In genomic region chr12:112435295-112436110, GRCm38 (mm10) we compare ENCODE assay signal across 9 mouse cellular contexts. TPM values are rescaled to one million over a fixed set of nuclear protein-coding genes. Genes with fewer than 3 reads are reported as not detected.
DNase-seq lines count a peak whose midpoint lies in the region; ATAC-seq and TF ChIP-seq lines count a peak whose summit lies in the region.
"Had no signal": no experiment of that assay in that cellular context is flagged by ENCODE, and none has a peak within 500 bp of the region (broad histone marks: within the 10 kb centered on the region; RNA-seq: fewer than 3 reads in every experiment).

No protein-coding gene starts in this region.

- H3K9ac ChIP-seq in heart, embryonic 12.5 days, result no peak overlapping the region
- no peak overlapping the region for H3K9ac ChIP-seq in hindbrain, embryonic 11.5 days (ENCODE audit: low read depth, low read length)
- 0 out of 2 replicates have a peak overlapping the region, but pooled peaks have one; percentile 36 for H3K9ac ChIP-seq in midbrain, postnatal 0 days (replicated peaks; ENCODE audit: low read length, poor library complexity, severe bottlenecking)

- intact Hi-C loops in heart, postnatal 25 days (cut with DNase I), result no loop called here

- no peak overlapping the region for H3K4me3 ChIP-seq in heart, embryonic 12.5 days
- no peak overlapping the region for H3K4me3 ChIP-seq in hindbrain, embryonic 11.5 days (ENCODE audit: low read depth, low read length)
- H3K4me3 ChIP-seq in midbrain, postnatal 0 days (ENCODE audit: low read depth, low read length), result no peak overlapping the region

- no peak for ATAC-seq in heart, embryonic 12.5 days (ENCODE audit: insufficient number of reproducible peaks, low FRiP score)
- ATAC-seq in hindbrain, embryonic 11.5 days (ENCODE audit: low FRiP score), result 0 out of 2 replicates have a peak, but pooled peaks have one; percentile 34
- 0 out of 2 replicates have a peak, but pooled peaks have one; percentile 4 for ATAC-seq in midbrain, postnatal 0 days (ENCODE audit: low FRiP score)

- 69% methylated on average over 21 of the region's 21 CpGs for WGBS in heart, embryonic 12.5 days
- 52% methylated on average over 21 of the region's 21 CpGs for WGBS in hindbrain, embryonic 11.5 days
- WGBS in midbrain, postnatal 0 days, result 51% methylated on average over 21 of the region's 21 CpGs

- H3K9me3 ChIP-seq in heart, embryonic 12.5 days (replicated peaks), result no peaks in the 10 kb centered on the region
- no peaks in the 10 kb centered on the region for H3K9me3 ChIP-seq in hindbrain, embryonic 11.5 days (ENCODE audit: control insufficient read depth, low read length)
- H3K9me3 ChIP-seq in midbrain, postnatal 0 days (ENCODE audit: low read length), result no peaks in the 10 kb centered on the region

- H3K27ac ChIP-seq in heart, embryonic 12.5 days (ENCODE audit: poor library complexity, severe bottlenecking), result no peak overlapping the region
- H3K27ac ChIP-seq in hindbrain, embryonic 11.5 days (ENCODE audit: low read depth, low read length), result peak overlapping the region; percentile 42
- H3K27ac ChIP-seq in midbrain, postnatal 0 days (ENCODE audit: low read depth, low read length), result no peak overlapping the region

- H3K4me2 ChIP-seq in heart, embryonic 12.5 days, result no peak overlapping the region
- H3K4me2 ChIP-seq in hindbrain, embryonic 11.5 days (replicated peaks; ENCODE audit: low read depth, low read length), result no peak overlapping the region
- H3K4me2 ChIP-seq in midbrain, postnatal 0 days (ENCODE audit: low read depth, low read length, poor library complexity, severe bottlenecking), result no peak overlapping the region

- TF ChIP-seq CTCF in midbrain, postnatal 0 days (IDR thresholded peaks at IDR 0.05), result no peak

- H3K4me1 ChIP-seq in heart, embryonic 12.5 days (replicated peaks), result peaks cover 5% of the 10 kb centered on the region; the same call in 1 of the 2 replicates
- H3K4me1 ChIP-seq in hindbrain, embryonic 11.5 days (replicated peaks; ENCODE audit: control insufficient read depth, insufficient read depth, low read length), result peaks cover 6% of the 10 kb centered on the region; the same call in 1 of the 2 replicates
- peaks cover 9% of the 10 kb centered on the region; the same call in 1 of the 2 replicates for H3K4me1 ChIP-seq in midbrain, postnatal 0 days (ENCODE audit: insufficient read depth, low read length)

- DNase-seq in heart, postnatal 25 days (ENCODE audit: low spot score), result peak; percentile 16
- DNase-seq in cerebellum, postnatal 10 days, result peak; percentile 90 to 95
- DNase-seq in hindbrain, embryonic 11.5 days (ENCODE audit: low spot score), result peak; percentile 30
- DNase-seq in midbrain, postnatal 0 days (ENCODE audit: low spot score), result peak; percentile 73
- no peak for DNase-seq in spleen, postnatal 36 days (ENCODE audit: low spot score in 2 of 2)
- DNase-seq in urinary bladder, adult 18-20 months (ENCODE audit: low spot score in 2 of 2), result no peak
- DNase-seq in kidney, adult 18-20 months, result no peak

- H3K36me3 ChIP-seq in heart, embryonic 12.5 days, result no peaks in the 10 kb centered on the region
- no peaks in the 10 kb centered on the region for H3K36me3 ChIP-seq in hindbrain, embryonic 11.5 days (ENCODE audit: control insufficient read depth, insufficient read depth, low read length)
- H3K36me3 ChIP-seq in midbrain, postnatal 0 days (ENCODE audit: insufficient read depth, low read length), result no peaks in the 10 kb centered on the region

- peaks cover 13% of the 10 kb centered on the region; the same call in 1 of the 2 replicates for H3K27me3 ChIP-seq in heart, embryonic 12.5 days (replicated peaks)
- H3K27me3 ChIP-seq in hindbrain, embryonic 11.5 days (ENCODE audit: control insufficient read depth, insufficient read depth, low read length), result peaks cover 5% of the 10 kb centered on the region; the same call in 1 of the 2 replicates
- no peaks in the 10 kb centered on the region for H3K27me3 ChIP-seq in midbrain, postnatal 0 days (ENCODE audit: insufficient read depth, low read length)

RNA-seq across cellular contexts. Expression of gene A530016L24Rik, which starts 53.7 kb away (rescaled TPM):
- 10 to 100 TPM; 24.6 to 26.9 TPM for total RNA-seq in heart, postnatal 25 days (2021)
- polyA plus RNA-seq in heart, embryonic 12.5 days (2016; fragmentation: Nextera tagmentation; extraction: Ambion mirVana), result 6.7 and 7.4 TPM in 2 replicates
- not detected in 2 replicates for polyA plus RNA-seq in hindbrain, embryonic 11.5 days (2014; fragmentation: Nextera tagmentation; extraction: Ambion mirVana)
- total RNA-seq in midbrain, postnatal 0 days (2014; rRNA removed), result 0.05 TPM in 1 of 2 replicates, not detected in the other
- 0.05 TPM in 1 of 2 replicates, not detected in the other for polyA plus RNA-seq in midbrain, postnatal 0 days (2015; fragmentation: Nextera tagmentation; extraction: Ambion mirVana)
- total RNA-seq: common myeloid progenitor, adult 5-6 weeks had no signal

Comparison
In these comparisons a context has a peak if more than half of its experiments do, and no peak if none do; other contexts are left out.
1. DNase-seq: peak in heart, postnatal 25 days (single experiment), cerebellum, postnatal 10 days (2 of 2), hindbrain, embryonic 11.5 days (single experiment) and midbrain, postnatal 0 days (single experiment); none in spleen, postnatal 36 days (0 of 2), urinary bladder, adult 18-20 months (0 of 2) and kidney, adult 18-20 months (single experiment).